In genomic region chr7:44257278-44257677, GRCm38 (mm10) we compare ENCODE assay signal across 23 mouse cellular contexts. TPM values are rescaled to one million over a fixed set of nuclear protein-coding genes. Genes with fewer than 3 reads are reported as not detected.
A peak's percentile ranks its signal among the peaks of the same experiment; 100 is the strongest.
DNase-seq lines count a peak whose midpoint lies in the region; ATAC-seq and TF ChIP-seq lines count a peak whose summit lies in the region.
"Had no signal": no experiment of that assay in that cellular context is flagged by ENCODE, and none has a peak within 500 bp of the region (broad histone marks: within the 10 kb centered on the region; RNA-seq: fewer than 3 reads in every experiment).

Acp4 (minus strand) TSS chr7:44257378.

- H3K27ac ChIP-seq in midbrain, embryonic 14.5 days (replicated peaks; ENCODE audit: low read depth, low read length), result no peak within 1 kb of the TSS
- H3K27ac ChIP-seq in midbrain, postnatal 0 days (ENCODE audit: low read depth, low read length), result no peak within 1 kb of the TSS
- no peak within 1 kb of the TSS for H3K27ac ChIP-seq in testis, adult 2 months (ENCODE audit: control insufficient read depth, insufficient read depth, low read depth, low read length)

- no peaks in the 10 kb centered on the region for H3K4me1 ChIP-seq in midbrain, embryonic 14.5 days (ENCODE audit: control insufficient read depth, insufficient read depth, low read length)
- no peaks in the 10 kb centered on the region for H3K4me1 ChIP-seq in midbrain, postnatal 0 days (ENCODE audit: insufficient read depth, low read length)
- H3K4me1 ChIP-seq in testis, adult 2 months (ENCODE audit: control insufficient read depth, insufficient read depth, low read length), result peaks cover 2% of the 10 kb centered on the region; the same call in 1 of the 2 replicates

- no peak within 1 kb of the TSS for H3K9ac ChIP-seq in midbrain, embryonic 14.5 days (replicated peaks; ENCODE audit: low read length)
- no peak within 1 kb of the TSS for H3K9ac ChIP-seq in midbrain, postnatal 0 days (replicated peaks; ENCODE audit: low read length, poor library complexity, severe bottlenecking)

- peaks cover 18% of the 10 kb centered on the region for H3K36me3 ChIP-seq in midbrain, embryonic 14.5 days (ENCODE audit: control insufficient read depth, insufficient read depth, low read length)
- H3K36me3 ChIP-seq in midbrain, postnatal 0 days (ENCODE audit: insufficient read depth, low read length), result peaks cover 9% of the 10 kb centered on the region
- H3K36me3 ChIP-seq in testis, adult 2 months (ENCODE audit: control insufficient read depth, insufficient read depth, low read length), result no peaks in the 10 kb centered on the region

- no peak within 1 kb of the TSS for H3K4me3 ChIP-seq in midbrain, embryonic 14.5 days (replicated peaks; ENCODE audit: low read depth, low read length)
- no peak within 1 kb of the TSS for H3K4me3 ChIP-seq in midbrain, postnatal 0 days (ENCODE audit: low read depth, low read length)
- no peak within 1 kb of the TSS for H3K4me3 ChIP-seq in testis, adult 2 months (ENCODE audit: control insufficient read depth, low read depth, low read length)

- no peaks in the 10 kb centered on the region for H3K9me3 ChIP-seq in midbrain, embryonic 14.5 days (ENCODE audit: control insufficient read depth, low read length)
- H3K9me3 ChIP-seq in midbrain, postnatal 0 days (ENCODE audit: low read length), result no peaks in the 10 kb centered on the region
- H3K9me3 ChIP-seq: G1E had no signal

- TF ChIP-seq CTCF in midbrain, postnatal 0 days (IDR thresholded peaks at IDR 0.05), result no peak
- TF ChIP-seq CTCF in testis, adult 2 months (IDR thresholded peaks at IDR 0.05; ENCODE audit: control insufficient read depth, insufficient read depth, insufficient replicate concordance, low read depth, low read length), result no peak

- TF ChIP-seq POLR2A in testis, adult 2 months (IDR thresholded peaks at IDR 0.05; ENCODE audit: control insufficient read depth, low read depth, low read length), result no peak

- no peak within 1 kb of the TSS for H3K4me2 ChIP-seq in midbrain, embryonic 14.5 days (ENCODE audit: low read length)
- H3K4me2 ChIP-seq in midbrain, postnatal 0 days (ENCODE audit: low read depth, low read length, poor library complexity, severe bottlenecking), result no peak within 1 kb of the TSS

- H3K27me3 ChIP-seq in midbrain, embryonic 14.5 days (ENCODE audit: control insufficient read depth, insufficient read depth, low read length), result no peaks in the 10 kb centered on the region
- no peaks in the 10 kb centered on the region for H3K27me3 ChIP-seq in midbrain, postnatal 0 days (ENCODE audit: insufficient read depth, low read length)
- H3K27me3 ChIP-seq in testis, adult 2 months (ENCODE audit: control insufficient read depth, insufficient read depth, low read length), result no peaks in the 10 kb centered on the region

- WGBS in midbrain, embryonic 14.5 days, result 80% methylated on average over 4 of the region's 4 CpGs
- WGBS in midbrain, postnatal 0 days, result 83% methylated on average over 4 of the region's 4 CpGs

- no peak for DNase-seq in midbrain, embryonic 14.5 days
- DNase-seq in midbrain, postnatal 0 days (ENCODE audit: low spot score), result no peak
- DNase-seq in testis, postnatal 10 days (ENCODE audit: low spot score), result no peak
- DNase-seq: adrenal gland, adult 2 months; adrenal gland, adult 8-10 months; adrenal gland, postnatal 10 days; adrenal gland, postnatal 14 days; adrenal gland, postnatal 25 days; adrenal gland, postnatal 36 days; B cell, adult 2 months; cerebellum, adult 11 months; cerebellum, adult 11-12 months; cerebellum, adult 18-20 months had no signal

- 0 out of 2 replicates have a peak, but pooled peaks have one; percentile 18 for ATAC-seq in midbrain, embryonic 14.5 days (ENCODE audit: low FRiP score, low TSS enrichment)
- no peak for ATAC-seq in midbrain, postnatal 0 days (ENCODE audit: low FRiP score)
- ATAC-seq: activated CD4-positive, CD25-positive, alpha-beta regulatory T cell, adult 4 months; CD4-positive, CD25-positive, alpha-beta regulatory T cell, adult 4 months; Patski had no signal

RNA-seq across cellular contexts. Expression of gene Acp4, which starts in this region (rescaled TPM):
- not detected in 2 replicates for polyA plus RNA-seq in midbrain, embryonic 14.5 days (2014; fragmentation: Nextera tagmentation; extraction: Ambion mirVana)
- not detected in 2 replicates for total RNA-seq in midbrain, postnatal 0 days (2014; rRNA removed)
- polyA plus RNA-seq in midbrain, postnatal 0 days (2015; fragmentation: Nextera tagmentation; extraction: Ambion mirVana), result not detected in 2 replicates
- 29.1 and 29.8 TPM in 2 replicates for polyA plus RNA-seq in testis, adult 2 months (2012; rRNA removed)
- total RNA-seq: adrenal gland, adult 18-20 months; adrenal gland, adult 2 months; adrenal gland, adult 8-10 months; adrenal gland, postnatal 10 days; adrenal gland, postnatal 14 days; adrenal gland, postnatal 25 days; adrenal gland, postnatal 36 days; adrenal gland, postnatal 4 days; CH12.LX; G1E had no signal
- polyA plus RNA-seq: activated CD4-positive, CD25-positive, alpha-beta regulatory T cell, adult 4 months; adrenal gland, adult 2 months; brain, embryonic 14.5 days; C2C12; CD4-positive, CD25-positive, alpha-beta regulatory T cell, adult 4 months; G1E; Patski had no signal

Comparison
In these comparisons a context has a peak if more than half of its experiments do, and no peak if none do; other contexts are left out.
1. RNA of gene Acp4 (polyA plus RNA-seq): 29.1 to 29.8 TPM in testis, adult 2 months; not detected in midbrain, embryonic 14.5 days and not detected in midbrain, postnatal 0 days; every median in the first group is over 10 times any median in the second.
2. Peak in ATAC-seq in midbrain, embryonic 14.5 days; RNA of the gene not detected or under 1 TPM.